Comparison of ENCODE assay signal across 32 mouse cellular contexts in the genomic region with DNA sequence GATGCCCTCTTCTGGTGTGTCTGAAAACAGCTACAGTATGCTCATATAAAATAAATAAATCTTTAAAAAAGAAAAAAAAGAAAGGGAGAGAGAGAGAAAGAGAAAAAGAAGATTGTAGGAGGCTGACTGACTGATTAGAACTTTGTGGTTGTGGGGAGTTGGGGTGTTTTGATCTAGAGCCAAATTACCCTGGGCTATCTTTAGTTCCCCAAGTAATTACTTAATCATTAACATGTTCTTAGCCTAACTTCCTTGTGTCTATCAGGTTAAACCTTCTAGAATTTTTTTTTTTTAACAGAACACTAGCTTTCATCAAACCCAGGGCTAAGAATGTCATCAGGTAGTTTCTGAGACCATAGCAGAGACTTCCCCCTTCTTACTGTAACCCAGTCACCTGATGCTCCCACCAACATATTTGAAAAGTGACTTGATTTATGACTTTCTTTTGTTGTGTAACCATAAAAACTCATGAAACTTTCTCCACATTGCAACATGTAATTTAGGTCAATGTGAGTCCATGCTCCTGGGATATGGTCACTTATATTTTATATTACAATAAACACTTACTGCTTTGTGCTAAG. TPM values are rescaled to one million over a fixed set of nuclear protein-coding genes. Genes with fewer than 3 reads are reported as not detected.
DNase-seq lines count a peak whose midpoint lies in the region; ATAC-seq and TF ChIP-seq lines count a peak whose summit lies in the region.
"Had no signal": no experiment of that assay in that cellular context is flagged by ENCODE, and none has a peak within 500 bp of the region (broad histone marks: within the 10 kb centered on the region; RNA-seq: fewer than 3 reads in every experiment).

No protein-coding gene starts in this region.

- DNase-seq in MEL-GATA-1-ER (ENCODE audit: extremely low read depth, low read depth): peak; percentile 25
- DNase-seq in frontal cortex, postnatal 25 days (ENCODE audit: low spot score in 2 of 2): no peak
- DNase-seq in MN1 (ENCODE audit: low spot score): no peak
- DNase-seq in gastrocnemius, postnatal 25 days: no peak
- DNase-seq: adrenal gland, adult 2 months; cerebellum, adult 11 months; cerebellum, postnatal 10 days; gastrocnemius, adult 2 months; heart, adult 11 months; kidney, postnatal 10 days; lung, adult 18-20 months; midbrain, embryonic 14.5 days; thymus, adult 18-20 months; thymus, postnatal 4 days had no signal

- peaks cover 3% of the 10 kb centered on the region; the same call in 1 of the 2 replicates for H3K4me1 ChIP-seq in kidney, embryonic 15.5 days
- no peaks in the 10 kb centered on the region for H3K4me1 ChIP-seq in kidney, embryonic 14.5 days (ENCODE audit: control insufficient read depth, insufficient read depth, low read length)
- H3K4me1 ChIP-seq: embryonic facial prominence, embryonic 13.5 days; forebrain, embryonic 13.5 days; limb, embryonic 13.5 days; stomach, embryonic 15.5 days had no signal

- TF ChIP-seq POLR2A in myocyte (IDR thresholded peaks at IDR 0.05; ENCODE audit: insufficient read length, low read depth): no peak

- no peaks in the 10 kb centered on the region for H3K79me2 ChIP-seq in myocyte (ENCODE audit: control insufficient read depth, insufficient read depth)

- no peak overlapping the region for H3K9ac ChIP-seq in kidney, embryonic 15.5 days
- H3K9ac ChIP-seq in kidney, embryonic 14.5 days (ENCODE audit: low read depth, low read length): no peak overlapping the region
- H3K9ac ChIP-seq: embryonic facial prominence, embryonic 13.5 days; forebrain, embryonic 13.5 days; limb, embryonic 13.5 days; liver, embryonic 12.5 days; stomach, embryonic 15.5 days had no signal

- H3K4me2 ChIP-seq in kidney, embryonic 15.5 days: no peak overlapping the region
- H3K4me2 ChIP-seq in kidney, embryonic 14.5 days (replicated peaks; ENCODE audit: low read depth, low read length): no peak overlapping the region
- H3K4me2 ChIP-seq in myocyte (ENCODE audit: low read depth): no peak overlapping the region
- H3K4me2 ChIP-seq: embryonic facial prominence, embryonic 13.5 days; forebrain, embryonic 13.5 days; heart, embryonic 11.5 days; limb, embryonic 13.5 days; liver, embryonic 12.5 days; stomach, embryonic 15.5 days had no signal

- H3K9me3 ChIP-seq in kidney, embryonic 15.5 days (replicated peaks): no peaks in the 10 kb centered on the region
- no peaks in the 10 kb centered on the region for H3K9me3 ChIP-seq in kidney, embryonic 14.5 days (ENCODE audit: control insufficient read depth, low read length)
- H3K9me3 ChIP-seq: embryonic facial prominence, embryonic 13.5 days; limb, embryonic 13.5 days; liver, embryonic 12.5 days; stomach, embryonic 15.5 days had no signal

- ATAC-seq in kidney, embryonic 15.5 days (replicated peaks; ENCODE audit: low FRiP score): no peak
- no peak for ATAC-seq in kidney, embryonic 14.5 days (ENCODE audit: low FRiP score, low TSS enrichment)
- ATAC-seq in hematopoietic stem cell, adult 5-6 weeks (replicated peaks in 1 of 2; ENCODE audit: insufficient read depth in 1 of 2, low FRiP score in 2 of 2, low TSS enrichment in 1 of 2, low read depth in 1 of 2, poor library complexity in 2 of 2, severe bottlenecking in 2 of 2): peak; percentile 47 to 68; a peak in 2 of 4 replicates
- ATAC-seq: forebrain, embryonic 13.5 days; liver, embryonic 12.5 days had no signal

- no peak overlapping the region for H3ac ChIP-seq in myocyte (ENCODE audit: control insufficient read depth, insufficient read length)

- H3K27ac ChIP-seq in kidney, embryonic 15.5 days: peak overlapping the region; percentile 28; the same call in 1 of the 2 replicates
- no peak overlapping the region for H3K27ac ChIP-seq in kidney, embryonic 14.5 days (ENCODE audit: low read depth, low read length)
- H3K27ac ChIP-seq: embryonic facial prominence, embryonic 13.5 days; forebrain, embryonic 13.5 days; gastrocnemius, adult 2 months; limb, embryonic 13.5 days; liver, embryonic 12.5 days; stomach, embryonic 15.5 days had no signal

- no peaks in the 10 kb centered on the region for H3K27me3 ChIP-seq in kidney, embryonic 15.5 days
- H3K27me3 ChIP-seq in kidney, embryonic 14.5 days (ENCODE audit: control insufficient read depth, insufficient read depth, low read length): no peaks in the 10 kb centered on the region
- H3K27me3 ChIP-seq in myocyte (ENCODE audit: control insufficient read depth, insufficient read depth, insufficient read length): no peaks in the 10 kb centered on the region
- H3K27me3 ChIP-seq: embryonic facial prominence, embryonic 13.5 days; forebrain, embryonic 13.5 days; limb, embryonic 13.5 days; liver, embryonic 12.5 days; stomach, embryonic 15.5 days had no signal

- H3K4me3 ChIP-seq in kidney, embryonic 15.5 days (replicated peaks): no peak overlapping the region
- no peak overlapping the region for H3K4me3 ChIP-seq in kidney, embryonic 14.5 days (ENCODE audit: low read length)
- no peak overlapping the region for H3K4me3 ChIP-seq in myocyte
- H3K4me3 ChIP-seq: embryonic facial prominence, embryonic 13.5 days; erythroblast, embryonic 14.5 days; forebrain, embryonic 13.5 days; gastrocnemius, adult 2 months; limb, embryonic 13.5 days; liver, embryonic 12.5 days; megakaryocyte, embryonic 14.5 days; stomach, embryonic 15.5 days had no signal

- H3K36me3 ChIP-seq in kidney, embryonic 15.5 days: no peaks in the 10 kb centered on the region
- H3K36me3 ChIP-seq in kidney, embryonic 14.5 days (ENCODE audit: control insufficient read depth, insufficient read depth, low read length): no peaks in the 10 kb centered on the region
- H3K36me3 ChIP-seq in myocyte (ENCODE audit: control insufficient read depth, insufficient read depth): no peaks in the 10 kb centered on the region
- H3K36me3 ChIP-seq: embryonic facial prominence, embryonic 13.5 days; limb, embryonic 13.5 days; liver, embryonic 12.5 days; stomach, embryonic 15.5 days had no signal

TF ChIP-seq in myocyte, 11 proteins besides CTCF, POLR2A, EP300 and RAD21:
- no peak for TF ChIP-seq SRF (IDR thresholded peaks at IDR 0.05; ENCODE audit: control insufficient read depth, insufficient read length, low read depth)
- no peak for TF ChIP-seq USF1 (IDR thresholded peaks at IDR 0.05; ENCODE audit: low read depth)
- TF ChIP-seq CEBPB (IDR thresholded peaks at IDR 0.05; ENCODE audit: insufficient read depth, poor library complexity, severe bottlenecking): peak; percentile 58; the same call in 1 of the 2 replicates
- no peak for TF ChIP-seq MAX (IDR thresholded peaks at IDR 0.05; ENCODE audit: low read depth)
- TF ChIP-seq POLR2AphosphoS2 (IDR thresholded peaks at IDR 0.05; ENCODE audit: insufficient read length, low read depth): no peak
- no peak for TF ChIP-seq E2F4 (IDR thresholded peaks at IDR 0.05; ENCODE audit: insufficient read depth)
- TF ChIP-seq MYOD1 (IDR thresholded peaks at IDR 0.05; ENCODE audit: control insufficient read depth in 1 of 3, insufficient read length in 2 of 3, low read depth in 2 of 3): no peak
- no peak for TF ChIP-seq TCF12 (IDR thresholded peaks at IDR 0.05; ENCODE audit: insufficient read depth, poor library complexity, severe bottlenecking)
TF ChIP-seq in myocyte: peak in this region for 1.

RNA-seq across cellular contexts. Expression of gene Spink4, which starts 5.5 kb away (rescaled TPM):
- 1.1 and 31.9 TPM in 2 replicates for polyA plus RNA-seq in kidney, embryonic 15.5 days (2015; fragmentation: Nextera tagmentation; extraction: Ambion mirVana)
- polyA plus RNA-seq in kidney, embryonic 14.5 days (2014; fragmentation: Nextera tagmentation; extraction: Ambion mirVana): not detected in 2 replicates
- total RNA-seq in hematopoietic stem cell, adult 5-6 weeks (2017): not detected in 2 replicates
- polyA plus RNA-seq in myocyte (2012; fragmentation: generic; extraction: Trizol): 12.5 TPM
- total RNA-seq in gastrocnemius, postnatal 25 days (2021): not detected
- total RNA-seq: gastrocnemius, adult 2 months; layer of hippocampus, adult 18-20 months; layer of hippocampus, postnatal 25 days; left cerebral cortex, postnatal 14 days had no signal
- polyA plus RNA-seq: C2C12; embryonic facial prominence, embryonic 13.5 days; erythroblast, embryonic 14.5 days; forebrain, embryonic 13.5 days; hindbrain, embryonic 11.5 days; limb, embryonic 13.5 days; midbrain, embryonic 14.5 days; neural tube, embryonic 14.5 days had no signal

RNA-seq across cellular contexts. Expression of gene Bag1, which starts 33.7 kb away (rescaled TPM):
- polyA plus RNA-seq in kidney, embryonic 15.5 days (2015; fragmentation: Nextera tagmentation; extraction: Ambion mirVana): 218 and 220 TPM in 2 replicates
- 235 and 248 TPM in 2 replicates for polyA plus RNA-seq in kidney, embryonic 14.5 days (2014; fragmentation: Nextera tagmentation; extraction: Ambion mirVana)
- 272 and 383 TPM in 2 replicates for total RNA-seq in hematopoietic stem cell, adult 5-6 weeks (2017)
- 330 TPM for polyA plus RNA-seq in myocyte (2012; fragmentation: generic; extraction: Trizol)
- total RNA-seq in gastrocnemius, postnatal 25 days (2021): 100 to 1,000 TPM; 177 to 180 TPM

RNA-seq across cellular contexts. Expression of gene Chmp5, which starts 33.8 kb away (rescaled TPM):
- polyA plus RNA-seq in kidney, embryonic 15.5 days (2015; fragmentation: Nextera tagmentation; extraction: Ambion mirVana): 114 and 121 TPM in 2 replicates
- 113 and 137 TPM in 2 replicates for polyA plus RNA-seq in kidney, embryonic 14.5 days (2014; fragmentation: Nextera tagmentation; extraction: Ambion mirVana)
- total RNA-seq in hematopoietic stem cell, adult 5-6 weeks (2017): 92.7 and 116 TPM in 2 replicates
- polyA plus RNA-seq in myocyte (2012; fragmentation: generic; extraction: Trizol): 62.2 TPM
- total RNA-seq in gastrocnemius, postnatal 25 days (2021): 10 to 100 TPM; 20.4 to 24.0 TPM

RNA-seq across cellular contexts. Expression of gene Nfx1, which starts 56.3 kb away (rescaled TPM):
- polyA plus RNA-seq in kidney, embryonic 15.5 days (2015; fragmentation: Nextera tagmentation; extraction: Ambion mirVana): 87.3 and 87.9 TPM in 2 replicates
- 58.6 and 103 TPM in 2 replicates for polyA plus RNA-seq in kidney, embryonic 14.5 days (2014; fragmentation: Nextera tagmentation; extraction: Ambion mirVana)
- total RNA-seq in hematopoietic stem cell, adult 5-6 weeks (2017): 72.2 and 82.7 TPM in 2 replicates
- polyA plus RNA-seq in myocyte (2012; fragmentation: generic; extraction: Trizol): 27.0 TPM
- total RNA-seq in gastrocnemius, postnatal 25 days (2021): 10 to 100 TPM; 15.7 to 17.0 TPM

Comparison
In these comparisons a context has a peak if more than half of its experiments do, and no peak if none do; other contexts are left out.
1. ATAC-seq: peak in hematopoietic stem cell, adult 5-6 weeks (2 of 2); none in kidney, embryonic 15.5 days (single experiment) and kidney, embryonic 14.5 days (single experiment).